ENCODE assay signal across 23 mouse cellular contexts in genomic region chr7:131585551-131585950, GRCm38 (mm10). TPM values are rescaled to one million over a fixed set of nuclear protein-coding genes. Genes with fewer than 3 reads are reported as not detected.
"Had no signal": no experiment of that assay in that cellular context is flagged by ENCODE, and none has a peak within 500 bp of the region (broad histone marks: within the 10 kb centered on the region; RNA-seq: fewer than 3 reads in every experiment).

No protein-coding gene starts in this region.

- H3K36me3 ChIP-seq: lung, embryonic 15.5 days; midbrain, embryonic 13.5 days; midbrain, embryonic 15.5 days; neural tube, embryonic 13.5 days; neural tube, embryonic 15.5 days had no signal

- H3K4me2 ChIP-seq: lung, embryonic 15.5 days; midbrain, embryonic 11.5 days; midbrain, embryonic 13.5 days; midbrain, embryonic 15.5 days; neural tube, embryonic 13.5 days; neural tube, embryonic 15.5 days had no signal

- ATAC-seq: lung, postnatal 0 days; midbrain, embryonic 13.5 days; midbrain, embryonic 15.5 days had no signal

- DNase-seq: lung, adult 2 months; lung, postnatal 14 days; lung, postnatal 36 days; retina, postnatal 1 day; right cerebral cortex, adult 18-20 months; right cerebral cortex, postnatal 25 days; right cerebral cortex, postnatal 4 days; spleen, adult 18-20 months; thymus, adult 18-20 months; thymus, postnatal 14 days; thymus, postnatal 36 days had no signal

- H3K4me3 ChIP-seq: lung, embryonic 15.5 days; megakaryocyte, embryonic 14.5 days; midbrain, embryonic 13.5 days; midbrain, embryonic 15.5 days; myocyte; neural tube, embryonic 13.5 days; neural tube, embryonic 15.5 days had no signal

- H3K4me1 ChIP-seq: lung, embryonic 15.5 days; midbrain, embryonic 13.5 days; midbrain, embryonic 15.5 days; neural tube, embryonic 13.5 days had no signal

- H3K27me3 ChIP-seq: lung, embryonic 15.5 days; midbrain, embryonic 15.5 days had no signal

- H3K9me3 ChIP-seq: lung, embryonic 15.5 days; megakaryocyte, embryonic 14.5 days; midbrain, embryonic 13.5 days; midbrain, embryonic 15.5 days; neural tube, embryonic 13.5 days; neural tube, embryonic 15.5 days had no signal

- H3K9ac ChIP-seq: lung, embryonic 15.5 days; midbrain, embryonic 13.5 days; midbrain, embryonic 15.5 days; neural tube, embryonic 13.5 days; neural tube, embryonic 15.5 days had no signal

- H3K27ac ChIP-seq: lung, embryonic 15.5 days; macrophage; midbrain, embryonic 13.5 days; midbrain, embryonic 15.5 days; neural tube, embryonic 13.5 days; neural tube, embryonic 15.5 days had no signal

RNA-seq across cellular contexts. Expression of gene Hmx2, which starts 37.0 kb away (rescaled TPM):
- polyA plus RNA-seq: lung, adult 2 months; lung, embryonic 15.5 days; lung, postnatal 0 days; macrophage; thymus, postnatal 0 days had no signal

RNA-seq across cellular contexts. Expression of gene Hmx3, which starts 42.9 kb away (rescaled TPM):
- total RNA-seq: megakaryocyte progenitor cell, adult 5-6 weeks had no signal
- polyA plus RNA-seq: lung, adult 2 months; lung, embryonic 15.5 days; lung, postnatal 0 days; macrophage; thymus, postnatal 0 days had no signal
